In genomic region chr1:184991191-184991590, GRCm38 (mm10) we compare ENCODE assay signal across 30 mouse cellular contexts. TPM values are rescaled to one million over a fixed set of nuclear protein-coding genes. Genes with fewer than 3 reads are reported as not detected.
"Had no signal": no experiment of that assay in that cellular context is flagged by ENCODE, and none has a peak within 500 bp of the region (broad histone marks: within the 10 kb centered on the region; RNA-seq: fewer than 3 reads in every experiment).

No protein-coding gene starts in this region.

- ATAC-seq: forebrain, embryonic 13.5 days; forebrain, embryonic 14.5 days; forebrain, embryonic 15.5 days; forebrain, embryonic 16.5 days; forebrain, postnatal 0 days had no signal

- DNase-seq: cerebellum, adult 2 months; cerebellum, adult 8-10 months; cerebellum, adult 9-10 months; cerebellum, adult 9-11 months; cerebellum, postnatal 10 days; cerebellum, postnatal 14 days; cerebellum, postnatal 25 days; cerebellum, postnatal 36 days; embryo, embryonic 11 days; forebrain, postnatal 0 days; gastrocnemius, adult 2 months; gastrocnemius, postnatal 10 days; gastrocnemius, postnatal 14 days; gastrocnemius, postnatal 25 days; gastrocnemius, postnatal 36 days; heart, adult 18-20 months; heart, adult 2 months had no signal

- H3K36me3 ChIP-seq: embryonic facial prominence, embryonic 10.5 days; embryonic facial prominence, embryonic 12.5 days; embryonic facial prominence, embryonic 13.5 days; embryonic facial prominence, embryonic 15.5 days; forebrain, embryonic 10.5 days; forebrain, embryonic 12.5 days; forebrain, embryonic 15.5 days had no signal

- H3K27me3 ChIP-seq: embryonic facial prominence, embryonic 12.5 days; embryonic facial prominence, embryonic 13.5 days; embryonic facial prominence, embryonic 15.5 days; forebrain, embryonic 12.5 days; forebrain, embryonic 13.5 days; forebrain, embryonic 15.5 days had no signal

- H3K9me3 ChIP-seq: embryonic facial prominence, embryonic 10.5 days; embryonic facial prominence, embryonic 12.5 days; embryonic facial prominence, embryonic 13.5 days; embryonic facial prominence, embryonic 15.5 days; forebrain, embryonic 10.5 days; forebrain, embryonic 12.5 days; forebrain, embryonic 13.5 days; forebrain, embryonic 15.5 days had no signal

- H3K4me3 ChIP-seq: embryonic facial prominence, embryonic 10.5 days; embryonic facial prominence, embryonic 12.5 days; embryonic facial prominence, embryonic 13.5 days; embryonic facial prominence, embryonic 15.5 days; erythroblast, embryonic 14.5 days; forebrain, embryonic 10.5 days; forebrain, embryonic 12.5 days; forebrain, embryonic 13.5 days; forebrain, embryonic 15.5 days; gastrocnemius, adult 2 months; heart, adult 2 months had no signal

- H3K9ac ChIP-seq: embryonic facial prominence, embryonic 12.5 days; embryonic facial prominence, embryonic 13.5 days; embryonic facial prominence, embryonic 15.5 days; forebrain, embryonic 12.5 days; forebrain, embryonic 13.5 days; forebrain, embryonic 15.5 days; forebrain, postnatal 0 days had no signal

- H3K4me2 ChIP-seq: embryonic facial prominence, embryonic 12.5 days; embryonic facial prominence, embryonic 13.5 days; embryonic facial prominence, embryonic 15.5 days; forebrain, embryonic 12.5 days; forebrain, embryonic 13.5 days; forebrain, embryonic 15.5 days had no signal

- H3K27ac ChIP-seq: embryonic facial prominence, embryonic 10.5 days; embryonic facial prominence, embryonic 12.5 days; embryonic facial prominence, embryonic 13.5 days; embryonic facial prominence, embryonic 15.5 days; forebrain, embryonic 10.5 days; forebrain, embryonic 12.5 days; forebrain, embryonic 13.5 days; forebrain, embryonic 15.5 days; gastrocnemius, adult 2 months; heart, adult 2 months had no signal

RNA-seq across cellular contexts. Expression of gene Mark1, which starts 8.2 kb away (rescaled TPM):
- total RNA-seq: common myeloid progenitor, adult 5-6 weeks; granulocyte monocyte progenitor cell, adult 5-6 weeks had no signal
- polyA plus RNA-seq: erythroblast, embryonic 14.5 days had no signal
